In the genomic region with DNA sequence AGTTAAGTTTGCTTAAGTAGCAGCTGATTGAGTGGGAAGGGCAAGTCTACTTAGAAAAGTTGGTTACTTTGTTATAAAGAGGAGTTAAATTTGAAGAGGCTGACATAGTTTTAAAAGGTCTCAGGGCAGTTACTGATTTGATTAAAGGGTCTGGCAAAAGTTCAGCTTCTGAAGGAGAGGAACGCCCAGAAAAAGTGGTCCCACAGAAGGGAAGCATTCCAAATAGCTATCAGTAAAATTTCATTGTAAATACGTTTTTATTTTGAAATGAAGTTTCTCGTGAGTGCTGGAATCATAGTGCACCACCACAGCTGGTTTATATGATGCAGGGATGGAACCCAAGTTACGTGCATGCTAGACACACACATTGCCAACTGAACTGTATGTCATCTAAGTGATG, we compare ENCODE assay signal across 25 mouse cellular contexts.
"Had no signal": no experiment of that assay in that cellular context is flagged by ENCODE, and none has a peak within 500 bp of the region (broad histone marks: within the 10 kb centered on the region; RNA-seq: fewer than 3 reads in every experiment).

No protein-coding gene starts in this region.

- H3K9ac ChIP-seq: heart, embryonic 12.5 days; hindbrain, embryonic 12.5 days; hindbrain, embryonic 14.5 days; intestine, embryonic 15.5 days; liver, embryonic 13.5 days; liver, embryonic 15.5 days had no signal

- DNase-seq: gastrocnemius, adult 2 months; gastrocnemius, postnatal 10 days; gastrocnemius, postnatal 25 days; heart, adult 18-20 months; heart, postnatal 10 days; heart, postnatal 4 days; kidney, adult 11 months; kidney, adult 8-10 months; kidney, postnatal 10 days; kidney, postnatal 25 days; kidney, postnatal 4 days; liver; liver, embryonic 13.5 days had no signal

- H3K9me3 ChIP-seq: heart, embryonic 10.5 days; heart, embryonic 12.5 days; hindbrain, embryonic 10.5 days; hindbrain, embryonic 12.5 days; intestine, embryonic 15.5 days; liver, embryonic 13.5 days; liver, embryonic 15.5 days had no signal

- H3K27me3 ChIP-seq: heart, embryonic 12.5 days; intestine, embryonic 15.5 days; liver, embryonic 13.5 days; liver, embryonic 15.5 days had no signal

- H3K27ac ChIP-seq: gastrocnemius, adult 2 months; heart, embryonic 10.5 days; hindbrain, embryonic 10.5 days; hindbrain, embryonic 12.5 days; hindbrain, embryonic 14.5 days; intestine, embryonic 15.5 days; layer of hippocampus, adult 2 months; left cerebral cortex, adult 2 months; liver, embryonic 13.5 days; liver, embryonic 15.5 days had no signal

- H3K4me3 ChIP-seq: gastrocnemius, adult 2 months; heart, embryonic 10.5 days; heart, embryonic 12.5 days; hindbrain, embryonic 10.5 days; hindbrain, embryonic 12.5 days; intestine, embryonic 15.5 days; layer of hippocampus, adult 2 months; left cerebral cortex, adult 2 months; liver, embryonic 13.5 days; liver, embryonic 15.5 days had no signal

- H3K4me2 ChIP-seq: heart, embryonic 12.5 days; hindbrain, embryonic 12.5 days; hindbrain, embryonic 14.5 days; intestine, embryonic 15.5 days; liver, embryonic 11.5 days; liver, embryonic 13.5 days; liver, embryonic 15.5 days had no signal

- ATAC-seq: hindbrain, embryonic 16.5 days; inflammation-experienced regulatory T-cells, adult 6 months; intestine, embryonic 15.5 days had no signal

- H3K4me1 ChIP-seq: hindbrain, embryonic 12.5 days; intestine, embryonic 15.5 days had no signal
